Mouse (Mus musculus) c-Kit-positive CD71-positive TER-119-positive erythroid progenitor cells, embryonic 14.5 days (primary cell): ENCODE results near the gene Cdk18.

Experiments
- DNase-seq: peaks from one replicate; pipeline ENCODE4 v3.0.0-alpha.2; 2013; ENCODE audit warnings: low spot score

The Cdk18 gene

DNA sequence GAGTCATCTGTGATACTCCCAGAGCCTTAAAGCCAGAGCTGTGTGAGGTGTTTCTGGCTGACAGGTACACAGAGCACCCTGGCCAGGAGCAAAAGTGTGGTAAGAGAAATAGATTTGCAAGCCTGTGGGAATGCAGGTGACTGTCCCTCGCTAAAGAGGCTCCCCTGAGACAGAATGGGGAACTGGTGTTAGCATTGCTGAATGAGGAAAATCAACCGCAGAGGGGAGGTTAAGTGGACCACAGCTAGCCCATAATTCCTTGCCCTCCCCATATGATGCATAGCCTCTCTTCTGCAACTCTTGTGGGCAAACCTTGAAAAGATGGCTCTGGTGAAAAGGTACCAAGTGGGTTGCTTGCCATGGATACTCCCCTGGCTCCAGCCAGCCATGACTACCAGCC lies 9.9 kb upstream of the Cdk18 start:
- no peak for DNase-seq

DNA sequence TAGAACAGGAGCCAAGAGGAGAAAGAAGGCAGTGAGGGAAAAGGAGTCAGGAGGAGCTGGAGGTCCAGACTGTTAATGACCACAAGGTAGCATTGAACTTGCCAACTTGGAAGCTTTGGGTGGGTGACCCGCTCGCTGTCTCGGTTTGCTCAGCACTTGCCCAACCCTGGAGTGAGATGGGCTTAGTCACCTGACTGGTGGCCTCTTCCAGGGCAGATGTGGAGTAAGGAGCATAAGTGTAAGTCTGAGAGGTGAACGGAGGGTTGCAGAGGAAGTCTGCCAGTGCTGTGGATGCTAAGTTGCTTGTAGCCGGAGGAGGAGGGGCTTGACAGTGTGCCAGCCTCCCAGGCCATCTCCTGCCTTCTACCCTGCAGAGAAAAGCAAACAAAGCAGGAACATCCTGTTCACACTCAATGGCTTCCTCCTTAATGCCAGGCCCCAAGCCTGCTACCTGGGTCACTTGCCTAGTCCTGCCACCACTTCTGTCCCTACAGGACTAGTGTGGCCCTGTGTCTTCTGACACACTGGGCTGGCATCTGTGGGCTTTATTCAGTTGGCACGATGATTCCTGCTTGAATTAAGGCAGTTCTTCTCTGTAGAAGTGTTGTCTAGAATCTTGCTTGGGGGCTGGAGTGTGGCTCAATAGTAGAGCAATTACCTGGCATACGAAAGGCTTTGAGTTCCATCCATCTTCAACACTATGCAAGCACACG lies 6.6 kb upstream of the Cdk18 start:
- no peak for DNase-seq

DNA sequence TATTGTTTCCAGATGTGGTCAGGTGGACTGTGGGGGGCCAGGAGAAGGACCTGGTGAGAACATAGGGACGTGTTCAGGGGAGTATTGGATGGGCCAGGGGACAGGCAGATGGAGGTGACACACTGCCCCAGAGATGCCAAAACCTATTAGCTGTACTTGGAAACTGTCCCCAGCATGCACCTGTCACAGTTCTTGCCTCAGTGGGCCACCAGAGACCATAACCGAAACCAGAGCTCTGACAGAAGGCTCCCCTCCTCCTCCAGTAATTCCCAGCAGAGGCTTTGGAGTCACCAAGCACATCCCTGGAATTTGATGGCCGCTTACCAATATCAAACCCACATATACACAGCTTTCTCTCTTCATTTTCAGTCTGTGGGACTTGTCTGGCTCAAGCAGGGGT lies 5.4 kb upstream of the Cdk18 start:
- no peak for DNase-seq

DNA sequence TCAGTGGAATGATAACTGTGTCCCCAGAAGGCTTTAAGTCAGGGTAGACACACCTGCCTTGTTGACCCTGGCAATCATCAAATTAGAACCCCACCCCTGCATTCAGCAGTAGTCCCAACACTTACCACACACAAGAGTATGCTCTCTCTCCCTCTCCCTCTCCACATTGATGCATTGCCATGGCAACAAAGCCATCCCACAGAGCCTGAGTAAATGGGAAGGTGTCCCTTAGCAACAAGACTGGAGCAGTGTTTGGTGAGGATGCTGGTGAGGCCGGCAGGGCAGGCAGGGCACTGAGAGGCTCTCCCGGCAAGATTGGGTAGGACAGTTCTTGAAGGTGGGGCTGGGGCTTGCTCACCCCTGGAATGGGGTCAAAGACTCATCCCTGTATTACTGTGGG lies 4.7 kb upstream of the Cdk18 start:
- no peak for DNase-seq

DNA sequence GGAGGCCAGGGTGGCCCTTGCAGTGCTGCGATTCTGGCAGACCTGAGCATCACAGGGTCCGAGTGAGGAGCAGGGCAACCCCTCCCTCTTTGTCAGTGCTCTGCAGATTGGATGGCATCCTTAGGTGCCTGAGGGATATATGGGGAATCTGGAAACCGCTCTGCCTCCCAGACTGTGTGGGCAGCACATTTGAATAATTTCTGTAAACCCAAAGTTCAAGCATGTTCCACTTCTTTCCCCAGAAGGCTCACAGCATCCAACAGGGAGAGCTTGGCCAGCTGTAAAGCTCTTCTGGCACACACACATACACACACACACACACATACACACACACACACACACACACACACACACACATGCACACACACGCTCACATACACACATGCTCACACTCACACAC lies 4.2 kb upstream of the Cdk18 start:
- DNase-seq = no peak

DNA sequence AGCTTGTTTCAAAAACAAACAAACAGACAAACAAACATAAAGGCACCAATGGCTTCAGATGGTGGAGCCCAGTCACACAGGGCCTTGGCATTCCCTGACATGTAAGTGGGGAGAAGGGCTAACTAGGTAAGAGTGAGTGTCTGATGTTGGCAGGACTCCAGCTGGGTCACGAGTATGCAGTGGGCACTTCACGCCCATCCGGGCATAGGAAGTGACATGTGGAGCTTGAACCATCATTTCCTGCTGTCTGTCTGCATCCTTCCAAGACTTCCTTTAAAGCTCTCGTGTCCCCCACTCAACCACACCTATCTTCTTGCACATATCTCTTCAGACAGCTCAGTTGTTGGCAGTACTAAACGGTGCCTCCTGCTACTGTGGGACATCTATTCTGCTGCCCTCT lies 3.6 kb upstream of the Cdk18 start:
- DNase-seq = no peak

DNA sequence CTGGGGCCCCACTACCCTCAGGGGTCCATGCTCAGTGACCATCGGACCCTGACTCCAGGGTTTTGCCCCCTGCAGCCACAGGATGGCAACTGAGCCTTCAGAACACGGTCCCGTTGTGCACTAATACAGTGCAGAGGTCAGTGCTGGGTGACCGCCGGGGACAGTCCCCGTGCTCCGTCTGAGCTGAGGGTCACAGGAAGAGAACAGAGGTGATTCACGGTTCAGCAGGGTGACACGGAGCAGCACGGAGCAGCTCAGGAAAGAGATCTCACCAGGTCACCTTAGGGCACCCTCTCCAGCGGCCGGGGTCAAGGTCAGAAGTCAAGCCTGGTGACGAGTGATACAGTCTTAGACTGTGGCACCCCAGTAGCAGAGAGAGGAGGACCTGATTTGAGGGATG lies 2.3 kb upstream of the Cdk18 start:
- no peak for DNase-seq

DNA sequence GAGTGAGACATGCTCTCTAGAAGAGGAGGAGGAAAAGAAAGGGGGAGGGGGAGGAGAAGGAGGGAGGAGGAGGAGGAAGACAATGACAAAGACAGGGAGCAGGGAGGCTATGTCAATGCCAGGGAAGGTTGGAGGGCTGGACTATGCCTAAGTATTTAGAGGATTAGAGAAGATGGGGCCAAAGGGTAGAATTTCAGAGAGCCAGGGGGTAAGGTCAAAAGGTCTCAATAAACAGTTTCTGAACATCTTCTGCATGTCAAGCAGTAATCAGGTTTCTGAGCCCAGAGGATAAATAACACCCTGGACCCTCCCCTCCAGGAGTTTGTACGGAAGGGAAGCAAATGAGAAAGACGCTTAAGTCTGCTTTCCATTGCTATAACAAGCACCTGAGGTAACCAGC lies 1.7 kb upstream of the Cdk18 start:
- no peak for DNase-seq

DNA sequence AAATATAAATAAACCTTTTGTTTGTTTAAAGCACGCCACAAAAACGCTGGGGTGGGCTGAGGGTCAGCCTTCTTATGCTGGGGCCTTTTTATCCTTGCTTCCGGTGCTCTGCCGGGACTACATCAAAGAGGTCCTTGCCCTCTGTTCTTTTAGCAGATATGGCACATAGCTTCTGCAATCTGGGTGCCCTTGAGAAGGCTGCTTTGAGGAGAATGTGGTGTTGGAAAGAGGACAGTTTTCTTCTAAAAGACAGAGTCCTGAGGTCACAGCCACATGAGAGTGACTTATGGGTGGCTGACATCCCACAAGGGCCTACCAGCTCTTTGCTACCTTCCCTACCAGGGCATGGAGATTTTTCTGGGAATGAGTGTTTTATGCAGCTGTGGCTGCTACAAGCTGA lies 1.1 kb upstream of the Cdk18 start:
- no peak for DNase-seq

DNA sequence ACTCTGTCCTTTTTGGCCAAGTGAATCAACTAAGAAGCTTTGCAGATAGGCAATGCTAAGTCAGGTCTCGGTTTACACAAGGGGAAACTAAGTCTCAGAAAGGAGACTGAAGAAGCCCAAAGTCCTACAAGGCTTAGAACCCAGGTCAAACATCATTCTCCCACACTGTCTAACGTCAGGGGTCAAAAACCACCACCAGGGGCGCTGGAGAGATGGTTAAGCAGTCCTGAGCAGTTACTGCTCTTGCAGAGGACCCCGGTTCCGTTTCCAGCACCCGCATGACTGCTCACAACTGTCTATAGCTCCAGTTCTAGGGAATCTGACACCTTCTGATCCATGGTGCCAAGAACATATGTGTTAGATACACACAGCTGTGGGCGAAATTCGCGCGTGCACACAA lies 687 bp upstream of the Cdk18 start:
- DNase-seq = peak; percentile 38

DNA sequence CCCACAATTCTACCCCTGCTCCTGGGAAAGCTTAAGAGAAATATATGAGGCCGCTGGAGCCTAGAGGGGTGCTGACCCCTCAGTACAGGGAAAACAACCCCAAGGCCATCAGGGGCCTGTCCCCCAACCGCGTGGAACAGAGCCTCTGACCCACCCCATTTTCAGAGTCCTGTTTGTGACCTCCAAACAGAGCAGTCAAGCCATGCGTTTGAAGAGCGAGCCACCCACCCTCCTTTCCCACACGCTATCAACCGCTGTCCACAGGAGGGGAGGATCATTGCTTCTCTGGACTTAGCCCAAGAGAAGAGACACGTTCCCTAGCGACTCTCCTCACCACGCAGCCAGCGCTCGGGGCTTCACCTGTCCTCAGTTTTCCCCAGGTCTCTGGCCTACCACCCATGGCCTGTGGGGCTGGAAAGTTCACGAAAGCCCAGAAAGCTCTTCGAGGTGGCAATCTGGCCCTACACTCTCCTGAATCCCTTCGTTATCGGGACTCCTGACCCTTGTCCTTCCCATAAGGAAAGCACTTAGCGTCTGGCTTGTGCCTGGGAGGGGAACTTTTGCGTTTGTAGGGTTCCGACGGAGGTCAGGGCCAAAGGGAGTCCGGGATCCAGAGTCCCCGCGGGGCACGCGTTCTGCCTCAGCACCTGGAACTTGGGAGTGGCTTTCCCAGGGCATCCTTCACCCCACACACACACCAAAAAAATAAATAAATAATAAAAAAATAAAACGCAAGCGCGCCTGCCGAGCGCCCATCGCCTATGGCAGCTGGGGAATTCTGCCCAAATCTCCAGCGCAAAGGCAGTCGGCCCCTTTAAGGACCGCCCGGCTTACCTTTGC lies 688 bp downstream of the Cdk18 start:
- no peak for DNase-seq

DNA sequence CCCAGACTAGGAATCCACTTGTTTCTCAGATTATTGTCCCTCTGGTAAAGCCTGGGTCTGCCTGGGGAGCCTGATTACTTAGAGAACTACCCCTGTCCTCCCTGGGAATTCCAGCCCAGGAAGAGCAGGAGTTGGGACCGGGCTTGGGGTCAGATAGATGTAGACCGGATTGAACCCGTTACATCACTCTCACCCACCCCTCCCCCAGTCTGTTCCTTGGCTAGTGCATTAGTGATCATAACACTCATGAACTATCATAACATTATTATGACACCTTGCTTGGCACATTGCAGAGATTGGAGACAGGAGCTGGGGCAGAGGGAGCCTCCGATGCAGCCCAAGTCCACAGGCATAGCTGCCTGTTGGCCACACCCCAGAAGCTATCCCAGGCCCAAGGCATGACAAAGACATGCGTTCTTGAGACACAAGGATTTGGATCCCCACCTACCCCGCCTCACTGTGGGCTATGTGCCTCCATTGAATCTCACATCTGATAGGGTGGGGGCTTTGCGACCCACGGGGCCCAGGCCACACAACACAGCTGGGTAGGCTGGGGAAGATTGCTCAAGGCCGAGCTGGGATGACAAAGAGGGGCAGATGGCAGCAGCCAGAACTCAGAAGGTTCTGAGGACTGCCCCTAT lies 1.4 kb downstream of the Cdk18 start:
- DNase-seq = no peak

DNA sequence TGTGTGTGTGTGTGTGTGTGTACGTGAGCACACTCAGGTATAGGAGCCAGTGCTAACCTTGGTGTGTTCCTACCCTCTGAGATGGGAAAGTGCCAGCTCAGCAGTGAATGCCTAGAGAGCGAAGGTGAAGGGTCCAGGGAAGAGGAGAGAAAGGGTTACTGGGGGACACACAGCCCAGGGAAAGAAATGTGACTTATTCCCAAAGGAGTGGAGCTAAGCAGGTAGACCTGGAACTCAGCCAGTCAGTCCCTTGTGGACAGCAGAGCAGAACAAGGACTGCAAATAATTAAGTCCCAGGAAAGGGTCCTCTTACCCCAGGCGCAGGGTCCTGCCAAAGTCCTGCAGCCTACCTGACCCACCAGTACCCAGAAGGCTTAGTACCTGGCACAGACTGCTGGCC lies 2.6 kb downstream of the Cdk18 start:
- no peak for DNase-seq

DNA sequence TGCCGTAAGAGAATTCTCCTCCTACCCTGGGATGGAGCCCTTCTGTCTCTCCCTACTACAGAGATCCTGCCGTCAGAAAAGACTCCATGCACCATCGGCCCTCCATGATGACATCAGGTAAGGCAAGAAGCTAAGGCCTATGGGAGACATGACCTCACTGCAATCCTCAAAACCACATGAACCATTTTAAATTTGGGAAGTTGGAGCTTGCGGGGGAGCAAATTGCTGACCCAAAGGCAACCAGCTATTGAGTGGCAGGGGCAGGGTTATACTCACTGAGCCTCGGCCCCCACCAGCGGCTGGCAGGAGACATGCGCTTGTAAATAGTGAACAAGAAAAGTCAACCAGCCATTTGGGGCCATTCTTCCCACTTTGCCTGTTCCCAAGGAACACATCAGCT lies 3.9 kb downstream of the Cdk18 start:
- no peak for DNase-seq

DNA sequence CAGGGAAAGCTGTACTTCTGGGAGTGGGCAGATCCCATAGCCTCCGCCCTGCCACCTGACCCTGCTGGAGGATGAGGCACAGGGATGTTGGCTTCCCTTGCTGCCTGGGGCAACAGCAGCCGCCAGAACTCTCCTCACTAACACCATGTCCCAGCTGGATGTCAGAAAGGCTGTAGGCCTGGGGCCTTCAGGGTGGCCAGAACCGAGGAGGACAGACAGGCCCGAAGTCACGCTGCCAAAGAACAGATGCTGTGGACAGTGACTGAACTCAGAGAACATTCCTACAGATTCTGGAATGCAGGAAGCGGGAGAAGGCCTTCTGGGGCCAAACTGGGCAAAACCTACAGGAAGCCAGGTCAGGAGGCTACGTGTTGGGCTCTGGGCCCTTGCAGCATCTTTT lies 11.2 kb downstream of the Cdk18 start:
- no peak for DNase-seq

DNA sequence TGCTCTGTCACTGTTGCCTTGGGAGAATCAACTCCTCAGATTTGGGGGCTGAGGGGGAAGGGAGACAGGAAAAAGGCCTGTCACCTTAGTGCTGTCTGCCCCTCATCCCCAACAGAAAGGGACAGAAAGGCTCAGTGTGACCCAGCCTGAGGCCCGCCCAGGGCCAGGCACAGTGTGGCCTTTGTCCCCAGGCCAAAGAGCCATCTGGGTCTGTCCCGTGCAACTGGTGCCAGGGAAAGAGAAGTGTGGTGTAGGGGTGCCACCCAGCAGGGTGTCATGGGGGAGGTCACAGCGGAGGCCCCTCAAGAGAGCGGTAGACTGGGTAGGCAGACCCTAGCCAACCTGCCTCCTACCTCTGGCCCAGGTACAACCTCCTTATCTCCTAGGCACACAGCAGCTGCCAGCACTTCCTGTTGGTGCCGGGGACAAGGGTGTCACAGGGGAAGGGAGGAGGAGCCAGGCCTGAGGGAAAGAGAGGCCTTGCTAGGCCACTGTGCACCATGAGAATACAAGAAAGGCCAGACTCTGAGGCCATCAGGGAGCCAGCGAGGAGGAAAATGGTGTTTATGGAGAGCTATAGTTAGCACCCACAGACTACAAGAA lies 13.6 kb downstream of the Cdk18 start:
- DNase-seq = no peak

DNA sequence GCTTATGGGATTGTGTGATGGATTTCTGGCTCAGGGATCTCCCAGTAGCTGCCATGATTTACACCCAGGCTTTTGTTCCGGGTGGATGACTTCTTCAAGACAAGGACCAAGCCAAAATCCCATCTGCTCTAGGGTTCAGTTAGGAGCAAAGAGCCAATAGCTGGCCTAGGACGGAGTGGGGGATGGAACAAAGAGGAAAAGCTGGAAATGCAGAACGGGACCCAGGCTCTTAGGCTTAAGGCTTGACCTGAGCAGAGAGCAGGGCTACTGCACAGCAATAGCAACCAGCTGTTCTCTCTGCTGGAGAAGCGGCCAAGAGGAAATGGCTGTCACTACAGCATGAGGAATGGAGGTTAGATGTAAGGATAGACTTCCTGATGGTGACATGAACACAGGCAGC lies 14.2 kb downstream of the Cdk18 start:
- no peak for DNase-seq

DNA sequence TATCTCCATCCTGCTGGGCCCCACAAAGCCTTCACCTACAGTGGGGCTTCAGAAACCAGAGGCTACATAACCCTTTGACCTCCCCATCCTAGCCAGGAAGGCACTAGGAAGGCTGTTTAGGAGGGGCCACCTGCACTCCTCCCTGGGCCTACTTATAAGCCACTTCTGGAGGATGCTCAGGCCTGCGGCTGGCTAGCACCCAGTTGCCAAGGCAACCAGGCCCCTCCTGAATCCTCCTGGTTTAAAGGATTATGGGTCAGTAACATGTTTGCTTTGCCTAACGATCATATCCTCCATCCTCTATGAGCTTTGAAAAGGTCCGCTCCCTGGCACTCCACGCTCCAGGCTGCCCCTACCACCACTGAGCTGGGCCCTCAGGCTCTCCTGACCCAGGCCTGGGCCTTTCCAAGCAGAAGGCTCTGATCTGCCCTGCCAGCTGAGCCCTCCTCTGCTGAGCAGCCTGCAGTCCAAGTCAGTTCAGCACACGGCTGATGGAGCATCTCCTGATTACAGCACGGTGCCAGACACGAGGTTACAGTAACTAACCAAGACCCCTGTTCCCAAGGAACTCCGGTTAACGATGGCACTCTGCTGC lies 16.0 kb downstream of the Cdk18 start:
- DNase-seq = no peak

DNA sequence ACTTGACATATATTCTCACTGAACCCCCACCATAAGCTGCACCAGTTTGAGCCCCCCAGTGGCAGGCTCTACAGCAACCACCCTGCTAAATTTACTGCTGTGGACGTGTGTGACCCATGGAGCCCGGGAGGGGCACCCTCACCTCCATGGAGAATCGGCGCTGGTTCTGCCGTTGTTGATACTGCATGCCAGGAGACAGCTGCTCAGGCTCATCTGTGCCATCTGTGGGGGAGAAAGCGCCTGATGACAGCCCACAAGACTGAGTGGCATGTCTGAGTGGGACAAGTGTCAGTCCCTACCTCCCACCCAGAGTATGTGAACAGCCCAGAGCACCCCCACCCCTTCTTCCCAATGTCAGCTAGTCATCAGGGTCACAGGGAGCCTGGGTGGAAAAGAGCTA lies 17.6 kb downstream of the Cdk18 start:
- no peak for DNase-seq

DNA sequence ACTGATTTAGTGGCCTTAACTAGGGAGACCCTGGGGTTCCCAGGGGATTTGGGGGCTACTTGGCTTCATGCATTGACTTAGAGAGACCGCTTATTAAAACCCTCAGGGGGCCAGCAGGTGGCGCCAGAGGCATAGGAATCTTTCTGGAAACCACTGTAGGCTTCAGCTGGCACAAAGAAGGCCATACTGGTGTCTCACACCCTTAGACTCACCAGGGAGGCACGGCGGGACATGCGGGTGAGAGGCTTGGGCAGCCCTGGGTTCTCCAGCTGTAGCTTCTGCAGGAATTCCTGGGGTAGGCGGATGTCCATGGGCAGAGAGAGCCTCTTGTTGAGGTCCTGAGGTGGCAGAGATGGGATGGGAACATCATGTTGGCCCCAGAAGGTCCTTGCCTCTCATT lies 18.2 kb downstream of the Cdk18 start:
- DNase-seq = peak; percentile 50

DNA sequence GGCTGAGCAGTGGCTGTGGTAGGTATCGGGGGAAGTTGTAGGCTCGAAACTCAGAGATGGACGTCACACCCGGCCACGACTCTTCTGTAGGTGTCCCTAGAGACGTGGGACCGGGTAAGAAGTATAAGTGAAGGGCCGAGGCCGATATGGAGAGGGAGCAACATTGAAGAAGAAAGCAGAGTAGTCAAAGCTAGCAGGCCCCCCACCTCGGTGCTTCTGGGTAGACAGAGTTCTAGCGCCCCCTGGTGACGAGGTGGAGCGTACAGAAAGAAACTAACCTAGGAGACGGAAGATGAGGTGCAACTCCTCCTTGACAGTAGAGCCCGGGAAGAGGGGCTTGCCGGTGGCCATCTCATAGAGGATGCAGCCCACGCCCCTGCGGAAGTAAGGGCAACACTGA lies 22.9 kb downstream of the Cdk18 start:
- DNase-seq = peak; percentile 62

DNA sequence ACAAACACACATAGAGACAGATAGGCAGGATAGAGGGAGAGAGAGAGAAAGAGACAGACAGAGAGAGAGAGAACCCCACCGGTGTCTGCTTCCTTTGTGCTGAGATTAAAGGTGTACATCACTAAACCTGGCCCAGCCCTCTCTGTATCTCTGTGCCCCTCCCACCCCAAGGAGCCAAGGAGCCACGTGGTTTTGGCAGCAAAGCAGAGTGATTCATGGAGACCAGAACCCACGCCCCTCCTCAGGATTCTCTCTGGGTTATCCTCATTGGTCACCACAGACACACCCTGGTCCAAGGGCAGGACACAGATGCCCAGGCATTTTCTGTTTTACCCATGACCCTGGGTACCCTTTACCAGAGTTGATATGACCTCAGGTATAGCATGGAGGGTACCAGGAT lies 26.4 kb downstream of the Cdk18 start:
- DNase-seq = no peak

DNA sequence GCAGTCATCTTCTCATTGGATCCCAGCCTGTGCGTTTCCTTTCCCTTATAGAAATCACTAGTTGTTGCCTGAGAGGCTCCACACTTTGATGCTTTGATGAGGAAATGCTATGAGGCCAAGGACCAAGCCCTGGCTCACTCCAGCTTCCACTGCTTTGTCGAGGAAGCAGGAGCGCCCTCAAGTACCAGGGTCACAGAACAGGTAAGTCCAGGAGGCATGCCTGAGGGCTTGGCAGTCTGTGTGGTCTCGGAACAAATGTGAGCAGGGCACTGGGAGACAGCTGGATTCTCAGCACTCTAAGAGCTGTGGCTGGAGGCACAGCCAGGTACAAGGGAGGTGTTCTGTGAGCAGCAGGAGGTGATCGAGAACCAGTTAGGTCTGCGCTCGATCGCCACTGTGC lies 27.1 kb downstream of the Cdk18 start:
- no peak for DNase-seq
